Mouse (Mus musculus) lung, adult 2 months (tissue): ENCODE measurements around the gene Ppp2ca.

Experiments used
- CTCF ChIP-seq: fragments of 200-500 bp; IDR thresholded peaks from 2 replicates; pipeline ENCODE4 v1.5.1; 2011; ENCODE audit warnings: mild to moderate bottlenecking, low read length, control low read depth; ENCODE audit not compliant: insufficient read depth
- POLR2A ChIP-seq: fragments of 200-500 bp; IDR thresholded peaks from 2 replicates; pipeline ENCODE4 v1.6.1; 2011; ENCODE audit warnings: low read depth, mild to moderate bottlenecking, control low read depth, low read length, borderline replicate concordance; ENCODE audit errors: extremely low read depth

- TF ChIP-seq CTCF, result no peak
- TF ChIP-seq POLR2A, result no peak
These were observed 1.3 kb downstream of the Ppp2ca start for GRCm38 (mm10) chr11:52099771-52100219.
